Mouse (Mus musculus) testis, postnatal 10 days (tissue): ENCODE measurements around the gene Adgrb2.

Experiments
- DNase-seq: peaks from one replicate; pipeline ENCODE4 v3.0.0; 2021; ENCODE audit warnings: low spot score

The Adgrb2 gene

GRCm38 (mm10) chr4:129987825-129988504, 3.3 kb downstream of the Adgrb2 start:
- DNase-seq = peak; percentile 70

GRCm38 (mm10) chr4:129989925-129990324, 5.3 kb downstream of the Adgrb2 start:
- no peak for DNase-seq

GRCm38 (mm10) chr4:129992720-129993119, 8.1 kb downstream of the Adgrb2 start:
- no peak for DNase-seq

- no peak for DNase-seq
These were observed 8.5 kb downstream of the Adgrb2 start for GRCm38 (mm10) chr4:129993213-129993612.

GRCm38 (mm10) chr4:129993944-129994695, 9.4 kb downstream of the Adgrb2 start:
- no peak for DNase-seq

GRCm38 (mm10) chr4:129994728-129995127, 10.1 kb downstream of the Adgrb2 start:
- no peak for DNase-seq

- no peak for DNase-seq
These were observed 10.6 kb downstream of the Adgrb2 start for GRCm38 (mm10) chr4:129995255-129995654.

GRCm38 (mm10) chr4:129996015-129996414, 11.3 kb downstream of the Adgrb2 start:
- no peak for DNase-seq

GRCm38 (mm10) chr4:129998124-129998523, 13.5 kb downstream of the Adgrb2 start:
- DNase-seq = no peak

- no peak for DNase-seq
These were observed 17.0 kb downstream of the Adgrb2 start for GRCm38 (mm10) chr4:130001710-130002109.

GRCm38 (mm10) chr4:130002157-130002556, 17.5 kb downstream of the Adgrb2 start:
- DNase-seq = peak; percentile 55

GRCm38 (mm10) chr4:130005593-130005992, 20.9 kb downstream of the Adgrb2 start:
- DNase-seq = peak; percentile 70

GRCm38 (mm10) chr4:130006533-130006932, 21.9 kb downstream of the Adgrb2 start:
- DNase-seq = peak; percentile 55

- DNase-seq = peak; percentile 42
These were observed 24.4 kb downstream of the Adgrb2 start for GRCm38 (mm10) chr4:130009043-130009442.

- no peak for DNase-seq
These were observed 26.1 kb downstream of the Adgrb2 start for GRCm38 (mm10) chr4:130010723-130011122.

- DNase-seq = peak; percentile 39
These were observed 27.6 kb downstream of the Adgrb2 start for GRCm38 (mm10) chr4:130012234-130012633.

GRCm38 (mm10) chr4:130013111-130013510, 28.4 kb downstream of the Adgrb2 start:
- DNase-seq = peak; percentile 44

GRCm38 (mm10) chr4:130016010-130016409, 31.3 kb downstream of the Adgrb2 start:
- peak; percentile 44 for DNase-seq

GRCm38 (mm10) chr4:130017036-130017674, 32.5 kb downstream of the Adgrb2 start:
- no peak for DNase-seq

GRCm38 (mm10) chr4:130022952-130023351, 38.3 kb downstream of the Adgrb2 start:
- no peak for DNase-seq

GRCm38 (mm10) chr4:130023511-130024231, 39.0 kb downstream of the Adgrb2 start:
- no peak for DNase-seq

- DNase-seq = no peak
These were observed 40.9 kb downstream of the Adgrb2 start for GRCm38 (mm10) chr4:130025544-130025943.
